Mouse (Mus musculus) Patski (cell line): ENCODE measurements around the gene Nbr1. TPM values are rescaled to one million over a fixed set of nuclear protein-coding genes. Genes with fewer than 3 reads are reported as not detected.

ENCODE experiments used
- ATAC-seq: fragments of 100-300 bp; one replicate; pipeline ENCODE4 v1.8.0; 2021
- CTCF ChIA-PET: fragments of 350-600 bp; sonication (Branson Sonifier 250); formaldehyde crosslinking; loops from one replicate; lab custom pipeline; 2022; ENCODE audit warnings: inconsistent platforms; lab: Charles Lee
- POLR2A ChIA-PET: fragments of 350-600 bp; sonication (Branson Sonifier 250); formaldehyde crosslinking; loops from one replicate; lab custom pipeline; 2022; ENCODE audit warnings: antibody characterized with exemption, inconsistent platforms; lab: Charles Lee
- DNase-seq: peaks from one replicate; pipeline ENCODE4 v3.0.0-alpha.2; 2011; ENCODE audit warnings: low read depth, low spot score
- H3K27me3 ChIP-seq: fragments of 371-371 bp; one replicate; pipeline ENCODE4 v1.5.1; 2021
- CTCF ChIP-seq: fragments of 100-300 bp; IDR thresholded peaks from one replicate; pipeline ENCODE4 v1.5.1; 2021
- in situ Hi-C: fragments of 300-500 bp; cut with MboI; formaldehyde crosslinking; loops from 3 replicates; pipeline ENCODE4 v1.11.1; 2018; ENCODE audit warnings: low pct_unique_long_range_greater_than_20kb, mixed read lengths
- polyA plus RNA-seq: library from polyadenylated mRNA; unstranded; gene quantifications from one replicate; pipeline ENCODE4 v1.2.3, GENCODE M21; 2021

The Nbr1 gene
- 120 TPM for polyA plus RNA-seq

DNA sequence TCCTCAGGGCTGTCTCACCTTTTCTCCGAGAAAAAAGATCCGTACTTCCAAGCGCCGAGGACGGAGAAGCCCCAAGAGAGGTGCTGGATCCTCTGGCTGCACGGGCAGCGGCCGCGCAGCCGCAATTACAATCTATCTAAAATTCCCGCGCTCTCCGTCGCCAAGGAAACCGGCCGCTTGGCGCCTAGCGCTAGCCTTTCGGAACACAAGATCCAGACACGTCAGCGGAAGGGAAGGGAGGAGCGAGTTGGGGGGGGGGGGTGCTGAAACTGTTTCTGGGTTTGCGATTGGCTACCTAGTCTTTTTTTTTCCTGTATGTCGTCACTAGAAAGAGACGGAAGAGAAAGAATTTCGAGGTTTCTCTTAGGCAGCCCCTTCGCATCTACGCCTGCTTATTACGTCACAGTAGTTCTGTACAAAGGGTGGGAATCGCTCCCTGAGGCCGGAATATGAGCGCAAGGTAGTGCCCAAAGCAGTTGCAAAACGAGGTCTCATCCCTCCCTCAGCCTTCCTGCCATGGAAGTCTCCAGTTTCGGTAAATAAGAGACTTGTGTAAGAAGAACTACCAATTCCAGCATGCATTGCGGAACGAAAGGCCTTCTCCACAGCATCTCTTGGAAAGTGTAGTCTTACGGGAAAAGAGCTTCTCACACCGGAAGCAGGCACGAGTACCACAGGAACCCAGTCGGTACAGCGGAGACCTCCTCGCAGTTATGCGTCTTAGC is at the start of gene Nbr1, which contains the start of gene Brca1:
Gene Nbr1 (plus strand): TSS at position 399 of the 725 bp plus-strand sequence.
Gene Brca1 (minus strand): TSS at position 205 of the 725 bp plus-strand sequence.
- in situ Hi-C loops = no loop called here

DNA sequence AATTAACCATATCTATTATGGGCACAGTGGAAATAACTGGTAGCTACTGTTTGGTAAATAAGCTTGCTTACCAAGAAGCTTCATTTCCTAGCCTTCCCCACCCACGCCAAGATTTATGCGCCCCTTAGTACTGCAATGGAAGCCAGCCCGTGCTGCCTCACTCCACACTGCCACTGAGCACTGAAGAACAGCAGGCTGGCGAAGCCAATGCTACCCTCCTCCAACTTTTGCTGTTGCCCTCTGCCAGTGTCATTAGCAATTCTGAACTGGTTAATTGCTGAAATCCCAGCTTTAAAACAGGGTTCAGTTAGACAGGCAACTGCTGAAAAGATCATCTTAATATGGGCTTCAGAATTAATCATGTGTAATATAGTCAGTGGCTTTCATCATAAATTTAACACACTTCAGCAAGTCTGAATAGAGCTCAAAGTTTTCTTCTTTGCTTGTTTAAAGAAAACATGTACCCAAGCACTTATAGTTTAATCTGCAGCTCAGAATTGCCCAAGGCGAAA is 45.6 kb upstream of the Nbr1 start:
- CTCF ChIA-PET = interaction anchor here (1.0 to 1.5 kb wide), 3 partner anchors 10 to 40 kb away, joined by 3 to 5 read pairs (median 4); no protein-coding TSS in a partner anchor
- TF ChIP-seq CTCF = no peak

More for the DNA sequence above, at the start of gene Nbr1, which contains the start of gene Brca1:
- POLR2A ChIA-PET = interaction anchor here (0.9 kb wide), 1 partner anchor 10 kb away, joined by 4 read pairs; no protein-coding TSS in a partner anchor
- ATAC-seq (peak; percentile 37), DNase-seq (peak; percentile 96)
- no peak for TF ChIP-seq CTCF
- H3K27me3 ChIP-seq = no peaks in the 10 kb centered on the region
- CTCF ChIA-PET = interaction anchor here (2.0 kb wide), 1 partner anchor 10 kb away, joined by 8 read pairs; no protein-coding TSS in a partner anchor

DNA sequence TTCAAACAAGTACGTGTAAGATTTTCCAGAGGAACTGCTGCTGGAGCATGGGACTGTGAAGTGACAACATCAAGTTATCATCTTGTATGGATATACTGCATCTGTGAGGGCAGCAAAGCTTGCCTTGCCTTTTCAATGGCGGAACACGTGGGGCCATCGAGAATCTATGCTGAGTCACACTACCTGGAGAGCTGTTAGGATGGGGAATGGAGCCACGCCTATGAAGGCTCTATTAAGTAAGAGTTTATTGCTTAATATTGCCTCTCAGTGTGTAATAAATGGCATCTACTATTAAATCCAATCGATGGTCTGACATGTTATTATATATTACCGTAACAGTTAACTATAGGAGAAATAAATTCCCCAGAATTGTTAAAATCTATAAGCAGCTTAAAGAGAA is 44.9 kb upstream of the Nbr1 start:
- no peak for DNase-seq
- ATAC-seq = no peak
- ChIA-PET CTCF (interaction anchor here (1.3 kb wide), 1 partner anchor 22 kb away, joined by 5 read pairs; no protein-coding TSS in a partner anchor), POLR2A (no interaction called here)
- no peak for TF ChIP-seq CTCF
- no peaks in the 10 kb centered on the region for H3K27me3 ChIP-seq
- in situ Hi-C loops = no loop called here

More for the DNA sequence above, 45.6 kb upstream of the Nbr1 start:
- POLR2A ChIA-PET = no interaction called here
- H3K27me3 ChIP-seq = no peaks in the 10 kb centered on the region
- in situ Hi-C loops = no loop called here
- no peak for ATAC-seq
- no peak for DNase-seq

- CTCF ChIA-PET = no interaction called here
- no peak for ATAC-seq
- DNase-seq = no peak
These were observed 33.0 kb upstream of the Nbr1 start for GRCm38 (mm10) chr11:101518937-101519336.

GRCm38 (mm10) chr11:101519364-101519763 is 32.6 kb upstream of the Nbr1 start:
- no peak for DNase-seq
- in situ Hi-C loops = no loop called here
- no peaks in the 10 kb centered on the region for H3K27me3 ChIP-seq
- no peak for ATAC-seq
- no peak for TF ChIP-seq CTCF
- ChIA-PET CTCF (no interaction called here), POLR2A (interaction anchor here (1.2 kb wide), 1 partner anchor 53 kb away, joined by 3 read pairs; the partner anchor contains the start of gene Vat1)

More at GRCm38 (mm10) chr11:101518937-101519336, 33.0 kb upstream of the Nbr1 start:
- POLR2A ChIA-PET = interaction anchor here (1.2 kb wide), 1 partner anchor 53 kb away, joined by 3 read pairs; the partner anchor contains the start of gene Vat1
- in situ Hi-C loops = no loop called here
- no peak for TF ChIP-seq CTCF
- H3K27me3 ChIP-seq = no peaks in the 10 kb centered on the region

DNA sequence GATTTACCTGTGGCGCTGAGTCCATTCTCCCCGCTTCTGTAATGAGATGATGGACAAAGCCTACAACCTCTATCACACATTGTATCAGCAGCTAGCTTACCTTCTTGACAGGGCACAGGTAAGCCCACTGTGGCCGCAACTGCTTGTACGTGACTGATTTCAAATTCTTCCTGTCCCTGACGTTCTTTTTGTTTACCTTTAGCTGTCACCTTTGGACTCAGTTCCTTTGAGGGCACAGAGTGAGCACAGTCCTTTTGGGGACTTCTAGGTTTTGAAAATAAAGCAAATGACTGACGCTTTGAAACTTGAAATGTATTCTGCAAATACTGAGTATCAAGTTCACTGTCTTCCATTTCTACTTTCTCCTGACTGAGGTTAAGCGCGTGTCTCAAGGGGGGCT is 27.5 kb upstream of the Nbr1 start:
- in situ Hi-C loops = no loop called here
- ATAC-seq = no peak
- POLR2A ChIA-PET = no interaction called here
- CTCF ChIA-PET = no interaction called here
- no peak for DNase-seq
- no peak for TF ChIP-seq CTCF
- H3K27me3 ChIP-seq = no peaks in the 10 kb centered on the region

DNA sequence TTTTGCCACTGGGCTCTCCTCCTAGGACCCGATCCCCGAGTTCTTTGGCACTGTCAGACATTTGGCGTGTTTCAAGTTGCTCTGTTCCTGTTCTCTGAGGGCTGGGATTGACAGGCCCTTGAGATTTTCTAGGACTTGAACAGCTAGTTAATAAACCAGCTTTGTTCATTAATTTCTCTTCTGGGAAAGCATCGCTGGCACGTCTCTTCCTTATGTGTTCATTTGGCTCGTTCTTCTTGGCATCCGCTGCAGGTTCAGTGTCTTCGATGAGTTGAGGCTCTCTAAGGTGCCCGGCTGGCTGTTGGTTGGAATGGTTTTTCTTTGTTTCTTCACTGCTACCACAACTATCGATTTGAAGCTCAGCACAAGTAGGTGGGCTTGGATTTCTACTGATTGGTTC is 26.9 kb upstream of the Nbr1 start:
- no peak for TF ChIP-seq CTCF
- no peak for ATAC-seq
- H3K27me3 ChIP-seq = no peaks in the 10 kb centered on the region
- CTCF ChIA-PET = no interaction called here
- DNase-seq = no peak
- POLR2A ChIA-PET = no interaction called here
- in situ Hi-C loops = no loop called here

DNA sequence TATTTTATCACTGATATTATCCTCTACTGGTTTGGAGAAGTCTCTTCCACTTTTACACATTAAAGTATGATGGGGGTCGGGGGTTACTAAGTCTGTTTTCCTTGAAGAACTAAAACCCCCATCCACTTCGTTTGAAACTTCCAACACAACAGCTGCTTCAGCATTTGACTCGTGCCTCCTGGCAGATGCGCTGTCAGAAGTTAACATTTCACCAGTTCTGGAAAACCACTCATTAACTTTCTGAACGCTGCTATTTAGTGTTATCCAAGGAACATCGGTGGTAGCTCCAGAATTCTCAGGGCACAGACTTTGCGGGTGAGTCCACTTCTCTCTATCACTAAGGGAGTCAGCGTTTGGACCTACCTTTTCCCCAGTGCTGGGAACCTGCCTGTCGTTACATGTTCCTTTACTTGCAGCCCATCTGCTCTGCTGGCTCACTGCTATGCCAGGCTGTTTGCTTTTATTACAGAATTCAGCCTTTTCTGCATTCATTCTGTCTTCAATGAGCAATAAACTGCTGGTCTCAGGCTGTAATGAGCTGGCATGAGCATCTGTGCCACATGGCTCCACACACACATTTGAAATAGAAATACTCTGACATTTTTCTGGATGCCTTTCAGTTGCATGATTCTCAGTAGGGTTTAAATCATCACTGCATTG is 25.9 kb upstream of the Nbr1 start:
- POLR2A ChIA-PET = no interaction called here

DNA sequence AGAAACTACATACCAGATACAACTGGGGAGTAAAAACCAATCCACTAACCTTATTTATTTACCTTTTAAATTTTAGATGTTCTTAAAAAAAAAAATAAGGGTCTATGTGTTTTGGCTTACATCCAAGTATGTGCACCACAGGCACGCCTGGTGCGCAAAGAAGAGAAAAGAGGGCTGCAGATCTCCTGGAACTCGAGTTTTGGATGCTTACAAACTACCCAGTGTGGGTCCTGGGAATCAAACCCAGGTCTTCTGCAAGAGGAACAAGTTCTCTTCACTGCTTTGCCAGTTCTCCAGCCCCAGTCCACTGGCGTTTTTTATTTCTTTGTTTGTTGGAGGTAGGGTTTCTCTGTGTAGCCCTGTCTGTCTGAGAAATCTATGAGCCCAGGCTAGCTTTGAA is 25.3 kb upstream of the Nbr1 start:
- POLR2A ChIA-PET = no interaction called here
- in situ Hi-C loops = no loop called here
- CTCF ChIA-PET = interaction anchor here (1.1 kb wide), 1 partner anchor 17 kb away, joined by 3 read pairs; no protein-coding TSS in a partner anchor

More for the DNA sequence above, 25.9 kb upstream of the Nbr1 start:
- CTCF ChIA-PET = interaction anchor here (1.1 kb wide), 1 partner anchor 18 kb away, joined by 3 read pairs; no protein-coding TSS in a partner anchor
- no peak for TF ChIP-seq CTCF
- DNase-seq (no peak), ATAC-seq (no peak)
- in situ Hi-C loops = no loop called here
- H3K27me3 ChIP-seq = no peaks in the 10 kb centered on the region

GRCm38 (mm10) chr11:101543533-101543932 is 8.4 kb upstream of the Nbr1 start:
- no peaks in the 10 kb centered on the region for H3K27me3 ChIP-seq
- ChIA-PET CTCF (interaction anchor here (0.8 kb wide), 1 partner anchor 17 kb away, joined by 3 read pairs; no protein-coding TSS in a partner anchor), POLR2A (no interaction called here)
- no peak for DNase-seq
- no peak for ATAC-seq
- in situ Hi-C loops = no loop called here
- TF ChIP-seq CTCF = no peak

More for the DNA sequence above, 25.3 kb upstream of the Nbr1 start:
- no peak for TF ChIP-seq CTCF
- ATAC-seq (no peak), DNase-seq (no peak)
- H3K27me3 ChIP-seq = no peaks in the 10 kb centered on the region
